Comparison of ENCODE assay signal across 9 mouse cellular contexts in genomic region chr11:103247504-103248177, GRCm38 (mm10). TPM values are rescaled to one million over a fixed set of nuclear protein-coding genes. Genes with fewer than 3 reads are reported as not detected.
A peak's percentile ranks its signal among the peaks of the same experiment; 100 is the strongest.
DNase-seq lines count a peak whose midpoint lies in the region; ATAC-seq lines count a peak whose summit lies in the region.
"Had no signal": no experiment of that assay in that cellular context is flagged by ENCODE, and none has a peak within 500 bp of the region (broad histone marks: within the 10 kb centered on the region; RNA-seq: fewer than 3 reads in every experiment).

No protein-coding gene starts in this region.

- H3K36me3 ChIP-seq in forebrain, embryonic 15.5 days = no peaks in the 10 kb centered on the region
- no peaks in the 10 kb centered on the region for H3K36me3 ChIP-seq in stomach, embryonic 16.5 days (ENCODE audit: control insufficient read depth, insufficient read depth, low read length)

- H3K4me3 ChIP-seq in forebrain, embryonic 15.5 days = no peak overlapping the region
- no peak overlapping the region for H3K4me3 ChIP-seq in stomach, embryonic 16.5 days (replicated peaks; ENCODE audit: low read length)

- no peaks in the 10 kb centered on the region for H3K9me3 ChIP-seq in forebrain, embryonic 15.5 days
- no peaks in the 10 kb centered on the region for H3K9me3 ChIP-seq in stomach, embryonic 16.5 days (replicated peaks; ENCODE audit: control insufficient read depth, low read length)

- WGBS in forebrain, embryonic 15.5 days = 46% methylated on average over 11 of the region's 11 CpGs
- 48% methylated on average over 11 of the region's 11 CpGs for WGBS in stomach, embryonic 16.5 days

- H3K27ac ChIP-seq in forebrain, embryonic 15.5 days (replicated peaks) = peak overlapping the region; percentile 54
- peak overlapping the region; percentile 69 for H3K27ac ChIP-seq in stomach, embryonic 16.5 days (ENCODE audit: low read length)

- ATAC-seq in forebrain, embryonic 15.5 days (replicated peaks) = peak; percentile 73
- ATAC-seq in stomach, embryonic 16.5 days (ENCODE audit: insufficient read depth, low FRiP score) = peak; percentile 67

- no peaks in the 10 kb centered on the region for H3K27me3 ChIP-seq in forebrain, embryonic 15.5 days
- no peaks in the 10 kb centered on the region for H3K27me3 ChIP-seq in stomach, embryonic 16.5 days (ENCODE audit: control insufficient read depth, insufficient read depth, low read length)

- DNase-seq in 3T3-L1 (ENCODE audit: low read depth, low spot score) = peak; percentile 82
- DNase-seq in adrenal gland, postnatal 10 days = peak; percentile 78
- peak; percentile 82 to 89 for DNase-seq in heart, postnatal 14 days
- peak; percentile 65 to 76 for DNase-seq in layer of hippocampus, adult 8-10 months (ENCODE audit: low spot score in 2 of 2)
- DNase-seq in lung, postnatal 25 days (ENCODE audit: low spot score) = peak; percentile 90
- no peak for DNase-seq in thymus, adult 18-20 months

- intact Hi-C loops in heart, postnatal 14 days (cut with DNase I) = no loop called here

- peaks cover 19% of the 10 kb centered on the region for H3K4me1 ChIP-seq in forebrain, embryonic 15.5 days
- H3K4me1 ChIP-seq in stomach, embryonic 16.5 days (ENCODE audit: control insufficient read depth, insufficient read depth, low read length) = peaks cover 41% of the 10 kb centered on the region

- H3K9ac ChIP-seq in forebrain, embryonic 15.5 days (replicated peaks) = no peak overlapping the region
- H3K9ac ChIP-seq in stomach, embryonic 16.5 days (ENCODE audit: low read length) = 0 out of 2 replicates have a peak overlapping the region, but pooled peaks have one; percentile 27

- H3K4me2 ChIP-seq in forebrain, embryonic 15.5 days (replicated peaks) = no peak overlapping the region
- H3K4me2 ChIP-seq in stomach, embryonic 16.5 days (ENCODE audit: low read depth, low read length) = no peak overlapping the region

RNA-seq across cellular contexts. Expression of gene Map3k14, which starts 19.6 kb away (rescaled TPM):
- 1 to 10 TPM; 5.2 to 6.9 TPM for total RNA-seq in adrenal gland, postnatal 10 days (2021)
- 3.7 and 3.9 TPM in 2 replicates for polyA plus RNA-seq in forebrain, embryonic 15.5 days (2015; fragmentation: Nextera tagmentation; extraction: Ambion mirVana)
- total RNA-seq in heart, postnatal 14 days (2021) = 1 to 10 TPM; 3.5 to 4.0 TPM
- total RNA-seq in layer of hippocampus, adult 8-10 months (2022) = 1 to 10 TPM; 4.6 to 5.5 (median 4.8) TPM
- polyA plus RNA-seq in stomach, embryonic 16.5 days (2015; fragmentation: Nextera tagmentation; extraction: Ambion mirVana) = 4.2 and 4.9 TPM in 2 replicates

RNA-seq across cellular contexts. Expression of gene Spata32, which starts 29.4 kb away (rescaled TPM):
- not detected for total RNA-seq in adrenal gland, postnatal 10 days (2021)
- 0.15 and 0.38 TPM in 2 replicates for polyA plus RNA-seq in forebrain, embryonic 15.5 days (2015; fragmentation: Nextera tagmentation; extraction: Ambion mirVana)
- not detected for total RNA-seq in heart, postnatal 14 days (2021)
- total RNA-seq in layer of hippocampus, adult 8-10 months (2022) = 1 to 10 TPM; 1.4 to 3.0 (median 2.1) TPM
- polyA plus RNA-seq in stomach, embryonic 16.5 days (2015; fragmentation: Nextera tagmentation; extraction: Ambion mirVana) = not detected in 2 replicates
- polyA plus RNA-seq: liver, embryonic 16.5 days had no signal

RNA-seq across cellular contexts. Expression of gene 1700023F06Rik, which starts 39.3 kb away (rescaled TPM):
- total RNA-seq in adrenal gland, postnatal 10 days (2021) = under 1 TPM in 1 of 2 experiments, not detected in 1; 0.27 TPM
- polyA plus RNA-seq in forebrain, embryonic 15.5 days (2015; fragmentation: Nextera tagmentation; extraction: Ambion mirVana) = 0.75 and 0.98 TPM in 2 replicates
- total RNA-seq in heart, postnatal 14 days (2021) = not detected
- 1 to 10 TPM; 1.4 to 3.1 (median 2.2) TPM for total RNA-seq in layer of hippocampus, adult 8-10 months (2022)
- polyA plus RNA-seq in stomach, embryonic 16.5 days (2015; fragmentation: Nextera tagmentation; extraction: Ambion mirVana) = 0.67 and 0.83 TPM in 2 replicates
- polyA plus RNA-seq: liver, embryonic 16.5 days had no signal

Comparison
In these comparisons a context has a peak if more than half of its experiments do, and no peak if none do; other contexts are left out.
1. DNase-seq: peak in 3T3-L1 (single experiment), adrenal gland, postnatal 10 days (single experiment), heart, postnatal 14 days (2 of 2), layer of hippocampus, adult 8-10 months (2 of 2) and lung, postnatal 25 days (single experiment); none in thymus, adult 18-20 months (0 of 2).